Mouse (Mus musculus): ENCODE results near the gene 9530068E07Rik.

DNA sequence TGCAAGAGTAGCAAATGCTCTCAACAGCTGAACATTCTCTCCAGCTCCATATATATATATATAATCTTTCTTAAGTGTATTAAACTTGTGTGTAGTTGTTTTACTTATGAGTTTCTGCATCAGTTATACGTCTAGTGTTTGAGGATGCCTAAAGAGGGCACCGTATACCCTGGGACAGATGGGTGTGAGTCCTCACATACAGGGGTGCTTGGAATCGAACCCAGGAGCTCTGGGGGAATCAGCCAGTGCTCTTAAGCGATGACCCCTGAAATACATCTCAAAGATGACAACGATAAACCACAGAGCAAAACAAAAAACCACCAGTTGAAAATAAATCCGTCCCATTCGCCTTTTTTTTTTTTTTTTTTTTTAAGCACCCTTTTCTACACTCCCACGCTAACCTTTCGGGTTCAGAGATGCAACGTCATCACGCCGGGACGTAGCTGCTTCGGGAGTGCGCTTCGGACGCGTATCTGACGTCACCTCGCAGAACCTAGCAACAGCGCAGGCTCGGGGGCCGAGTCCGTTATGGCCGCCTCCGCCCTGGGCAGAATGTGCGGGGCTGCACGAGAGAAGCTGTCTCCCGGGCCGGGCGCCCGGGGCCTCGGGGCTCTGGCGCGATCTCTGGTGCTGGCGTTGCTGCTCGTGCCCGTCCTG is at the start of gene 9530068E07Rik:
- TF ChIP-seq EP300 (IDR thresholded peaks at IDR 0.05; ENCODE audit: low read depth in 1 of 2, low read length in 2 of 2): no peak
- TF ChIP-seq E2F4 (IDR thresholded peaks at IDR 0.05; ENCODE audit: borderline replicate concordance, low read depth, low read length): 0 out of 2 replicates have a peak, but pooled peaks have one; percentile 24
- TF ChIP-seq CHD2 (IDR thresholded peaks at IDR 0.05; ENCODE audit: low read length): no peak
- TF ChIP-seq USF1 (IDR thresholded peaks at IDR 0.05; ENCODE audit: low read depth, low read length): no peak
- no peak for TF ChIP-seq CTCF (IDR thresholded peaks at IDR 0.05 in 2 of 3, conservative IDR thresholded peaks at IDR 0.05 in 1 of 3; ENCODE audit: control insufficient read depth in 1 of 3, insufficient read depth in 1 of 3, low read depth in 2 of 3, low read length in 3 of 3, poor library complexity in 1 of 3, severe bottlenecking in 1 of 3)
- TF ChIP-seq ZC3H11A (IDR thresholded peaks at IDR 0.05; ENCODE audit: low read depth, low read length): no peak
- TF ChIP-seq MEF2A (IDR thresholded peaks at IDR 0.05; ENCODE audit: extremely low read depth, insufficient replicate concordance, low read depth, low read length, poor library complexity, severe bottlenecking): no peak
- no peak; the same call in 1 of the 2 replicates for TF ChIP-seq MAX (IDR thresholded peaks at IDR 0.05; ENCODE audit: low read length)

All from MEL (cell line).